Mouse (Mus musculus) thymus, adult 2 months (tissue): Measurements from ENCODE around the gene Mmp1b. TPM values are rescaled to one million over a fixed set of nuclear protein-coding genes. Genes with fewer than 3 reads are reported as not detected.

ENCODE experiments used
- DNase-seq: peaks from one replicate; pipeline ENCODE4 v3.0.0; 2021
- H3K27ac ChIP-seq: fragments of 200-500 bp; 2 replicates; pipeline ENCODE4 v1.5.1; 2012; ENCODE audit warnings: low read length, control low read depth; ENCODE audit not compliant: control insufficient read depth, insufficient read depth
- H3K27me3 ChIP-seq: fragments of 200-500 bp; 2 replicates; pipeline ENCODE4 v1.6.1; 2012; ENCODE audit warnings: mild to moderate bottlenecking, low read length, moderate library complexity, mixed read lengths; ENCODE audit not compliant: control insufficient read depth, insufficient read depth
- H3K36me3 ChIP-seq: fragments of 200-500 bp; 2 replicates; pipeline ENCODE4 v1.6.1; 2012; ENCODE audit warnings: mild to moderate bottlenecking, low read length, moderate library complexity; ENCODE audit not compliant: control insufficient read depth, insufficient read depth
- H3K4me1 ChIP-seq: fragments of 200-500 bp; replicated peaks from 2 replicates; pipeline ENCODE4 v1.6.1; 2012; ENCODE audit warnings: low read length; ENCODE audit not compliant: control insufficient read depth, insufficient read depth
- H3K4me3 ChIP-seq: fragments of 200-500 bp; 2 replicates; pipeline ENCODE4 v1.5.1; 2012; ENCODE audit warnings: mild to moderate bottlenecking, low read length, control low read depth, moderate library complexity; ENCODE audit not compliant: control insufficient read depth, insufficient read depth
- CTCF ChIP-seq: fragments of 200-500 bp; IDR thresholded peaks from 2 replicates; pipeline ENCODE4 v1.5.1; 2012; ENCODE audit warnings: mild to moderate bottlenecking, control low read depth, low read length, moderate library complexity, borderline replicate concordance; ENCODE audit not compliant: control insufficient read depth, poor library complexity, insufficient read depth; ENCODE audit errors: extremely low read depth
- POLR2A ChIP-seq: fragments of 200-500 bp; IDR thresholded peaks from 2 replicates; pipeline ENCODE4 v1.6.1; 2012; ENCODE audit warnings: mild to moderate bottlenecking, low read length, control low read depth, moderate library complexity; ENCODE audit not compliant: control insufficient read depth, poor library complexity, insufficient read depth; ENCODE audit errors: extremely low read depth
- WGBS: fragments of 180-500 bp; shearing (Covaris S2); methylation state at CpG from one replicate; pipeline ENCODE4 v1.1.7; 2018; 5-methylcytosine and 5-hydroxymethylcytosine counted together
- polyA plus RNA-seq: library from polyadenylated mRNA; depleted of rRNA; stranded (reverse); fragments of >200 nt; gene quantifications from 2 replicates; pipeline ENCODE4 v1.2.3, GENCODE M21; 2012; rRNA removed

Gene Mmp1b
- polyA plus RNA-seq, 1 experiment, result not detected

- 77% methylated on average over 5 of the region's 6 CpGs for WGBS
These were observed 51.8 kb downstream of the Mmp1b start for GRCm38 (mm10) chr9:7335766-7336680.

GRCm38 (mm10) chr9:7331847-7332246, 56.0 kb downstream of the Mmp1b start:
- no peak overlapping the region for H3K4me3 ChIP-seq
- no peak overlapping the region for H3K27ac ChIP-seq
- no peaks in the 10 kb centered on the region for H3K4me1 ChIP-seq
- TF ChIP-seq POLR2A (no peak), CTCF (no peak)
- DNase-seq, result no peak
- H3K27me3 ChIP-seq, result no peaks in the 10 kb centered on the region
- no peaks in the 10 kb centered on the region for H3K36me3 ChIP-seq

More at GRCm38 (mm10) chr9:7335766-7336680, 51.8 kb downstream of the Mmp1b start:
- Histone ChIP-seq H3K4me1 (no peaks in the 10 kb centered on the region), H3K27ac (no peak overlapping the region), H3K27me3 (no peaks in the 10 kb centered on the region), H3K36me3 (no peaks in the 10 kb centered on the region), H3K4me3 (no peak overlapping the region)
- DNase-seq, result no peak
- TF ChIP-seq POLR2A (no peak), CTCF (no peak)

Other genes starting within 250 kb of the Mmp1b start
- gene Dync2h1, start 203.6 kb downstream of the Mmp1b start, polyA plus RNA-seq, result 1.1 and 1.2 TPM in 2 replicates
- 46.2 and 64.8 TPM in 2 replicates for gene Dcun1d5, start 203.5 kb downstream of the Mmp1b start, polyA plus RNA-seq
- gene Mmp13, start 115.5 kb downstream of the Mmp1b start, polyA plus RNA-seq, result 0.20 and 0.36 TPM in 2 replicates
- gene Mmp12, start 43.7 kb downstream of the Mmp1b start, polyA plus RNA-seq, result 2.2 and 3.6 TPM in 2 replicates
- gene Mmp3, start 57.8 kb upstream of the Mmp1b start, polyA plus RNA-seq, result 1.2 and 1.3 TPM in 2 replicates
- not detected in 2 replicates for gene Mmp10, start 114.3 kb upstream of the Mmp1b start, polyA plus RNA-seq
- gene Mmp8, start 170.4 kb upstream of the Mmp1b start, polyA plus RNA-seq, result 0.31 and 0.64 TPM in 2 replicates
- 0.24 and 0.47 TPM in 2 replicates for gene Mmp27, start 183.3 kb upstream of the Mmp1b start, polyA plus RNA-seq
- gene Mmp20, start 240.2 kb upstream of the Mmp1b start, polyA plus RNA-seq, result 0.04 TPM in 1 of 2 replicates, not detected in the other